Mouse (Mus musculus) adrenal gland, adult 2 months (tissue): ENCODE measurements around the gene Edil3. TPM values are rescaled to one million over a fixed set of nuclear protein-coding genes. Genes with fewer than 3 reads are reported as not detected.

Experiments
- DNase-seq: peaks from one replicate; pipeline ENCODE4 v3.0.0; 2021
- long read RNA-seq: library from polyadenylated mRNA; stranded (forward); transcript quantifications from one replicate; pipeline ENCODE4 v2.0.0, GENCODE M21; 2021
- polyA plus RNA-seq: library from polyadenylated mRNA; depleted of rRNA; stranded (reverse); fragments of >200 nt; gene quantifications from 2 replicates; pipeline ENCODE4 v1.2.3, GENCODE M21; 2012; rRNA removed
- total RNA-seq, 2 experiments: library from RNA; stranded (reverse); gene quantifications; 2 replicates each; pipeline ENCODE4 v1.2.3; 2021

The Edil3 gene
- total RNA-seq (1 to 10 TPM; 1.8 to 3.1 TPM), polyA plus RNA-seq (1.6 and 1.9 TPM in 2 replicates)
- long read RNA-seq, result 0 reads

DNA sequence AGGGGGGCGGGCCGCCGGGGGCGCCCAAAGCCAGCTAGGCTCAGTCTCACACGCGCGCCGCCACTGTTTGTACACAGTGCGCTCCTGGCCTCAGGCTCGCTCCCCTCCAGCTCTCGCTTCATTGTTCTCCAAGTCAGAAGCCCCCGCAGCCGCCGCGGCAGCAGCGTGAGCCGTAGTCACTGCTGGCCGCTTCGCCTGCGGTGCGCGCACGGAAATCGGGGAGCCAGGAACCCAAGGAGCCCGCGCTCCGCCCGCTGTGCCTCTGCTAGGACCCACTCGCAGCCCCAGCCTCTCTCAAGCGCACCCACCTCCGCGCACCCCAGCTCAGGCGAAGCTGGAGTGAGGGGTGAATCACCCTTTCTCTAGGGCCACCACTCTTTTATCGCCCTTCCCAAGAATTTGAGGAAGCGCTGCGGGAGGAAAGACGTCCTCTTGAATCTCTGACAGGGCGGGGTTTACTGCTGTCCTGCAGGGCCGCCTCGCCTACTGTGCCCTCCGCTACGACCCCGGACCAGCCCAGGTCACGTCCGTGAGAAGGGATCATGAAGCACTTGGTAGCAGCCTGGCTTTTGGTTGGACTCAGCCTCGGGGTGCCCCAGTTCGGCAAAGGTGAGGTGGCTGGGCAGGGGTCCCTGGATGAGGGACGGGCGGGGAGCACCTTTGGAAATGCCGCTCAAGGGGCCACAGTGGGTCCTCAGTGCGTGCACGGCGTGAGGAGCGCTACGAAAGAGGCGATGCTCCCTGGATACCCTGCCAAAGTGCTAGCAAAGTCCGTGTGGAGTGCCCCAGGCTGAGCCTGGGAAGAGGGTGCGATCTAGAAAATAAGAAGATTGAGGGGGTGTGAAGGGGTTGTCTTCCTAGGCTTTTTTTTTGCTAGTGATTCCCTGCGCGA is at the start of gene Edil3:
Gene Edil3 (plus strand): TSS at position 33 of the 892 bp plus-strand sequence.
- DNase-seq, result peak; percentile 26

DNA sequence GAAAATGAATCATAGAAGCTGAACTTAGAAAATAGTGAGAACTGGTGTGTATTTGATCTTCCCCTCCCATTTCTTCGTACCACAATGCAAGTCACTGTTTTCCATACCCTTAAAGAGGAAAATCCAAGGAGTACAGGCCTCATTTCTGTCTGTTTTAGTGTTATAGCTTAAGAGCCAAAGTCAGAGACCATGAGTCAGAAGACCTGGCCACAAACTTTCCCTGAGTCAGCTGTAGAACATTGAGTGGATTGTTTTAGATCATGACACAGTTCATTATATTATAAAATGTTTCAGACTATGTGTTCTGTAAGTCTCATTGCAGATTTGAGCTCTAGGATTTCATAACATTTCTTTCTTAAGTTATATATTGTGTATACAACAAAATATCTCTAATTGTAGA is 22.1 kb upstream of the Edil3 start:
- no peak for DNase-seq

DNA sequence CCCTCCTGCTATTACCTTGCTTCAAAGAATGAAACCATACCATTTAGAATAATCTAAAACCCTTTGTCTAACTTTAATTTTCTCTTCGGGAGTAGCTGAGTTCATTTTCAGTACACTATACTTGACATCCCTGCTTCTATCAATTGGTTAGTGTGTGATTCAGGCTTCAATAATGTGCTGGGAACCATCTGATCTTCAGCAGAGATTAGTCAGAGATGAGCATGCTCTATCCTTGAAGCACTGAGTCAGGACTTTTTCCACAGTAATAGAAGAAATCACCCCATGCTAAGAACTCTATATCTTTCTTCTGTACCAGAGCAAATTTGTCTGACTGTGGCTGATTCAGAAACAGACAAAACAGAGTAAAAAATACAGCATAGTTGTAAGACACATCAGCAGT is 20.3 kb upstream of the Edil3 start:
- DNase-seq, result no peak

DNA sequence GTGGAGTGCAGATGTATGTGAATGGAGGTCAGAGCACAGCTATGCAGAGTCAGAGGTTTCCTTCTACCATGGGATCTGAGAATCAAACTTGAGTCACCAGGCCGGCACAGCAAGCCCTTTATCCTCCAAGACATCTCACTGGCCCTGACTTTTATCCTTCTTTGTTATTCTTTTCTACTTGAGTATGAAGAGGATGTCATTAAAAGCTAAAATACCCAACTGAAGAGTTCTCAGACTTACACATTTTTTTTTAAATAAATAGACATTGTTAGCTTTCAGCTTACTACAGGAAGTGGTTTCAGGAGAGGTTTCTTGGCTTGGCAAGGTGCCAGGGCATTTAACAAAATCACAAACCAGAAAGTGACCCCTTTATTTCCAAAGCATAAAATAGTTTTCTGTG is 15.4 kb upstream of the Edil3 start:
- DNase-seq, result no peak

DNA sequence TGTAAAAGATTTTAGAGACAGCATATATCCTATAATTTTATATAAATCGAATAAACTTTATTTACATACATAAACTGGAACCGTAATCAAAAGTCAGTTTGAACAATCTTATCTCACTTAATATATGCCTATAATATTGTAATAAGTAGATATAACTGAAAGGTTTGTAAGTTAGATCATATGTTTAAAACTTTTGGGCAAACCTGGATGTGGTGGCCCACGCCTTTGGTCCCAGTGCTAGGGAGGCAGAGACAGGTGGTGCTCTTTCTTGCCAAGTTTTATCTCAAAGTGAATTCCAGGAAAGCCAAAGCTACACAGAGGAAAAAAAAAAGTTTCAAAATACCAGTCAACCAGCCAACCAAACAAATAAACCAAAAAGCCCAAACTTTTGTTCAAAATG is 15.0 kb upstream of the Edil3 start:
- DNase-seq, result no peak

DNA sequence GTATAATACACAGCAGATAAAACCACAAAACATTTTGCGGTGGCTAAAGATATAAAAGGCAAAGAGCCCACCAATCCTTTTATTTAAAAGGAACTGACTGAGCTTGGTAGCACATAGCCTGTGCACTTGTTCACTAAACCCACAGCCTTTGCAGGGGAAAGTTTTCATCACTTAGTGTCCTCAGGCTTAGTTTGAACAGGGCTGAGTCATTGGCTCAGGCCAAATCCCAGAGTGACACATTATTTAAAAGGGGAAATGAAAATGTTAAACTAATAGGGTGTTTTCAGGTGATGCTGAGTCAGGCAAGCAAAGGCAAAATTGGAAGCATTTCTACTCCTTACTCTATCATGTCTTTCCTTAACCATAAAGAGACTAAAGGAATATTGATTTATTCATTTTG is 11.2 kb upstream of the Edil3 start:
- no peak for DNase-seq

DNA sequence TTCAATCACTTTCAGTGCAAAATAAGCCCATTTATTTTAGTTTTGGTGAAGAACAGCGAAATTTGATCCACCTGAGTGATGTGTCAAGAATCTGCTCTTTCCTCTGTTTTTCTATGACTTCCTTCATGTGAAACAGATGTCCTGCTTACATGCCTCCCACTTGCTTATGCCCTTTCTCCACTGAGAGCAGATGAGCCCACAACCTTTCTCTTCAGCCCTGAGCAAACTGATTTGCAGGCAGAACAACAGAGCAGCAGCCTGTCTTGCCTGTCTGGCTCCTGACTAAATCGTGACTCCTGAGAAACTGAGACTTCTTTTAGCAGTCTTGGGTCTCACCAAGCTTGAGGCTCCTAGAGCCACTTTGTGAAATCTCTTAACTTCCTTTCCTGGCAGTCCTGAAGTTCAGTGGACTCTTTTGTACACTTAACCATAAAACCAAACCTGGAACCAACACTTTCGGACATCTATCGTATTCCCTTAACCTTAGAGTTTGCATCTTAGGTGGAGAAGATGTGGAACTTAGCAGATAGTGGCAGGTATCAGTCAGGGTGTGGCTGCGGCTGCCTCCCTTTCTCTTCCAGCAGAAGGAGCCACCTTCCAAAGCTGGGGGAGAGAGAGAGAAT is 475 bp upstream of the Edil3 start:
- no peak for DNase-seq

DNA sequence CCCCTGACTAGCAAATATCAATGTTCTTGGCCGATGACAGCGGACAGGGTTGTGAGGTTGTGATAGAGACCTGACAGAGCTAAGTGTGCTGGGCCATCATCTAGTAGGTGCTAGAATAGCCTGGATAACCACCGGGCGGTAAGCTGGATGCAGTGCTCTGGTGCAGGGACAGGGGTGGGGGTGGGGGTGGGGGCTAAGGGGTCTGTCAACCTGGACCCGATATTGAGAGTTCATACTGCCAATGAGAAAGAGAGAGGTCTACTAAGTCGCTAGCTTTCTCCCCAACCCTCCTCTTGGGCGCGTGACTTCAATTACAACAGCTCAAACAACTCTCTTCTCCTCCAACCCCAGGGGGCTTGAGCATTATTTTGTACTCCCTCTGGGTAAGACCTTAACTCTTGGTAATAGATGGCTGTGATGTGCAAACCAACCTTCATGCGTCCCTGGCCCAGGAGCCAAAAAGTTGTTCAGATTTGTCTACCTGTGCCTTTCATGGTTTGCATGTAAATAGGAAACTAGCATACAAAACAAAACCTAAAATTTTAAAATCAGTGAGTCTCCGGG is 1.1 kb downstream of the Edil3 start:
- DNase-seq, result no peak

DNA sequence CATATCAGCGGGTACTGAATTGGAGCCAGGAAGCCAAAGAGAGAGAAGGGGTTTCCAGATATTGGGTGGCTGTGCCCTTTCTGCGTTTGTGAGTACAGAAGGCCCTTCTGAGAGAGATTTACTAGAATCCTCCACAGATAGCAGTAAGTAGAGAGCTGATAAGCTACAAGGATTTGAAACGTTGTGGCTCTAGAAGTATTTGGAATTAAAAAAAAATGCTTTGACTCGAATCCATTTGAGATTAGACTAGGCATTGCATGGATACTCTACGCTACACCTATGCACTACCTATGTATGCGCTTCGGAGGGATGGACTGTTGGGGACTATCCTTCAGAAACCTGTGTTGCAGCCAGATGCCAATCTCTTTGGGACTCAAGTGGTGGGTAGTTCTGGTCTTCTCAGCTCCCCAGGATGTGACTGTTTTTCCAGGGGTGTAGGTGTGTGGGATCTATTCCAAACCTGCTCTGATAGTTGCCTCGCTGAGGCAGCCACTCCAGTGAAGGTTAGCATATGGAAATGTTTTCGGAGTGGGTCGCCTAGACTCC is 1.8 kb downstream of the Edil3 start:
- no peak for DNase-seq

DNA sequence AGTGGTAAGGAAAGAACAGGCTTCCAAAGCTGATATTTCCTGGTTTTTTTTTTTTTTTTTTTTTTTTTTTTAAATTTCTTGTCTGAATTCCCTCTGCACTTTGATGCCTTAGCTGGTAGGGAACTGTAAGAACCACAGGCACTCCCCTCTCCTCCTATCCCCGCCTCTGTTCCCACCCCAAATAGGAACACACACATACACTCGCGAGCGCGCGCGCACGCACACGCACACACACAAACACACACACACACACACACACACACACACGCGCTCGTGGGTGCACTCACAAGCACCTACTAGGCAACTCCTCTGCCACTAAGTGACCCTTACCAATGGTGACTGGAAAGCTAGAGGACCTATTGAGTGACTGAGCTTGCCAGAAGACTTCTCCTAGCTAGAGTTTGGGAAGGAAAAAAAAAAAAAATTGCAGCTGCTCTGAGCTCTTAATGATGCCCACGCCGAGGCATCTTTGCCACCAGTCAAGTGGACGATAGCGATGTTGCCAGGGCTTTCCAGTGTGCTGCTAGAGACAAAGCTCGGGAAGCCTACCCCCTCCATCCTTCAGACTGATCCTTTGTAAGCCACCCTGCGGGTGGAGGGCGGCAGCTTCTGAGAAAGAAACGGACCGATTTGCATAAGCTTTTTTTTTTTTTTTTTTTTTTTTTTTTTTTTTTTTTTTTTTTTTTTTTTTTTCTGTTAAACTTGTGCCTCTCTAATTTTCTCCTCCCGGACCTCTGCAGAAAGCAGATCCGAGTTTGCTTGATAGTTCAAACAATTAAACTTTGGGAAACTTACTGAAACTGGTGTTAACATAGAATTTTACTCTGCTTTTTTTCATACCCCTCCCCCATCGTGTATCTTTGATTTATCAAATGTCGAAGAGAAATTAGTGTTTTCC is 2.5 kb downstream of the Edil3 start:
- peak; percentile 13 for DNase-seq

DNA sequence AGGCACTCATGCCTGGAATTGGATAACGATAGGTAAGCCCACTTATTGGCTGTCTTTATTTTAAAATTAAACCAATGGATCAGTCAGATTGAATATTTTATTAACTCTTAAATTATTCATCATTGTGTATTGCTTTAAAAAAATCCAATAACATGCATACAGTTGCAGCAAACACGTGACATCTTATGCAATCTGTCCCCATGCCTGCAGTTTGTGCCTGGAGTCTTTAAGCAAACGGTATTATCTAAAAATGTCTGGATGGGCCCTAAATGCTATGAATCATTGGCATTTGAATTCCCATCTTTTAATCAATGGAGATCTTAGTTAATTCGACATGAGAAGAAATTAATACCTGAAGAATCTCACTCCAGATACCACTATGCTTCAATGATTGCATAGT is 3.2 kb downstream of the Edil3 start:
- DNase-seq, result no peak

DNA sequence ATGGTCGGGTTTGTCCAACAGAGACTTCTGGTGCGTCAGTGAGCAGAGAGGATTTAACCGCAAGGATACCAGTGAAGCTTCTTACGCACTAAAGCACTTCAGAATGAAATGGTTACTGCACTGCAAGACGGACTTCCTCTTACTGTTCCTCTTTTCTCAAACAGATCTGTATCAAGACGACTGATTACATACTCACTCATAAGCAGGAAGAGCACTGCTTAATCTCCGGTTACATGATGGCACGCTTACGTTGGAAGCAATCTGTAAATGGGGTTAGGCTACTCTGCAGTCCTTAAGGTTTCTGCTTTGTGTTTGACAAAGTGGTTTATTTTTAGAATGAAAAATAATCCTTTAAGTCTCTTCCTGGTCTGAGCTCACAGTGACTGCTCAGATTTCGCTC is 7.1 kb downstream of the Edil3 start:
- DNase-seq, result no peak

DNA sequence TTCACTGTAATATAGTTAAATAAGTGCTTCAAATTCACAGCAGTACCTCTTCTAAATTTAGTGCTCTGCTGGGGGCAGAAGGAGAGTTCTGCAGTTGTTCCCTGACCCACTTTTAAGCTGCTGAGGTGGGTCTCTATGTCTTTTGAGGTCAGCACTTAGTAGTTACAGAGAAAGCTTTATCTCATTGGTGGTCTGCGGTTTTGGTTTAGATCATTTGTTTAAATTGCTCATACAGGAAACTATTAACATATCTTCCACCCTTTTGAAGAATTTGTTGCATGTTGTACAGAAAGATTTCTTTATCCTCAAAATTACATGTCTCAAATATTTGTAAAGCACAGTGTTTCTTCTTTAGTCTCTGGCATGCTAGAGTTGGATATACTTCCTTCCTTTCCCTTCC is 12.5 kb downstream of the Edil3 start:
- no peak for DNase-seq

DNA sequence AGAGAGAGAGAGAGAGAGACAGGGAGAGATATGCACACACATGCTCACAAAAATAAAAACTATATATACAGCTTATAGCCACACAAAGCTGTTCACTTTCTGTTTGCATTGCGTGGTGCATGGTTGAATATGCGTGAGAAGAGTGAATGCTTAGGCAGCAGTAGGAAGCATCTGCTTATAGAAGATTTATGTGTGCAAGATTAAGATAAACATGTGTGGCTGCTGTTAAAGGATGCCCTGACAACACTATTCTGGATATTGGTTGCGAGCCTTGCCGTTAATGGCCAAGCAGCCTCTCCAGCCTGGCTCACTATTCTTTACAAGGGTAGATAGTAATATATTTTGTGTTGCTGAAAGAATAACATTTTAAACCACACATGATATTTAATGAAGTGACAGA is 28.5 kb downstream of the Edil3 start:
- DNase-seq, result no peak

DNA sequence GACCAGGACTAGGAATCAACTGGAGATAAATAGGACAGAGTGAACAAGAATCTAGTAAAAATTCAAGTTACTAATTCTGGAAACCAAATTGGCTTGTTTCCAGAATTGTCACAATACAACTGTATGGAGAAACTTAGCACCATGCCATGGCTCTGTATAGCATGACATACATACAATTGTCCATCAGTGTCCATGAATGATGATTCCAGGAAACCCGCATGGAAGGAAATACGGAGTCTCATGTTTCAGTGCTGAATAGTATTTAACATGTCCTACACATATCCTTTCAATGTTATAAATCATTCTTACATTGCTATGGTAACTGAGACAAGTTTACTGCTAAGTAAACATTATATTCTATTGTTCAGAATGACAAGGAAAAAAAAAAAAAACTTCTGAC is 58.7 kb downstream of the Edil3 start:
- DNase-seq, result no peak

DNA sequence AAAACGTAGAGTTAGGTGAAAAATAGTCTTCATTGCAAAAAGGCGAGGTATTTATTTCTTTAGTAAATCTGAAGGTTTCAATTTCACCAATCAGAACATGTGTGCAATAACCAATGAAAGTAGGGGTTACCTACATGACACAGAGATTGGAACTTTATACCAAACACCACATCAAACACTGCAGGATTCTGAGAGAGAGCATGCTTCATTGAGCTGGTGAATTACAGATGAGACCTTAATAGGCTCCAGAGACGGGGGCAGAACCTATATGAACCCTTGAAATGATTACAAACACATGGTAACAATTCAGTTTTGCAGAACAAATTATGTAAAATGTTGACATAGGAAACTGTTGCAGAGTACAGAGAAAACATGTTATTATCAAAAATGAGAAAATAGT is 69.5 kb downstream of the Edil3 start:
- DNase-seq, result no peak

DNA sequence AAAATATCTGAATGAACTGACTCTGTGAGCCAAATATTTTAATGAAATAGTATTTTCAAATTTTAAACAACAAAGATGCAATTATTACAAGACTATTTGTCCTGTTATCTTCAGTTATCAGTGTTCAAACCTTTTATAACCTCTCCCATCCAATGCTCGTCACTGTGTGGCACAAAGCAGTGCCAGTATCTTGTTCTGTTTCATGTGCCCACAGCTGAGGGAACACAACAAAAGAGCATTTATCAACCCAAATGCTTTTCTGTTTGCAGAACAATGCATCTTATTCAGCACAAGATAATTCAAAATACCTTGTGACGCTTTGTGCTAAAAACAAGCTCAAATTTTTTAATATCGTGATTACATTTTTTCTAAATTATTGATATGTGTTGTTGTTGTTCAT is 78.8 kb downstream of the Edil3 start:
- DNase-seq, result no peak

DNA sequence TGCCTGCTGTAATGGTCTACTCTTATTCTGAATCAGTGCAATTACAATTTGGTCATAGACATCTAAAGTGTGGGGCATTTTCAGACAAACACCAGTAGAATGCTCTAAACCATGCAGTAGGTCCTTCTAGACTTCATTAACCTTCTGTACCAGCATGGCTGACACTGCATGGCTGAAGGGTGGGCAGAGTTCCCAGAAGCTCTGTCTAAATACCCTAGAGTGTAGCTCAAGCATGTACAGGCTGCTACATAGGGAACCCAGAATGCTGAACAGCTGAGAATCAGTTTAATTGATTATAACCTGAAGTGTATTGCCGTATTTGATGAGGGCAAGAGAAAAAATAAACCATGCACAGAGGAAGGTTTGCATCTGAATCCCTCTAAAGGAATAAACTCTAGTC is 86.1 kb downstream of the Edil3 start:
- no peak for DNase-seq

DNA sequence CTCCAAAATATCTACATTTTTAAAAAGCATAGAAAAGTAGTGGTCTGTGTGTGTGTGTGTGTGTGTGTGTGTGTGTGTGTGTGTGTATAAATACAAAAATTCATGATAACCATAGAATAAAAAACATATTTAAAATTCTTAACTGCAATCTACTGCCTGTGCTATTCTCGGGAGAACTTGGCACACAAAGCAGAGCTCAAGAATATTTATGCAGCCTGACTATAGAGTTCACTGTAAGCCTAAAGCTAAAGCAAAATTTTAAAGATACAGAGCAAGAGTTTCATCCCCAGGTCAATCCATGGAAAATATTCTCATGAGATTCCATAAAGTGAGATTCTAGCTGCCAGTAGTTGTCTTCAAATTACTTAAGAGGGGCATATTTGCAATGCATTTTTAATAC is 86.9 kb downstream of the Edil3 start:
- no peak for DNase-seq

DNA sequence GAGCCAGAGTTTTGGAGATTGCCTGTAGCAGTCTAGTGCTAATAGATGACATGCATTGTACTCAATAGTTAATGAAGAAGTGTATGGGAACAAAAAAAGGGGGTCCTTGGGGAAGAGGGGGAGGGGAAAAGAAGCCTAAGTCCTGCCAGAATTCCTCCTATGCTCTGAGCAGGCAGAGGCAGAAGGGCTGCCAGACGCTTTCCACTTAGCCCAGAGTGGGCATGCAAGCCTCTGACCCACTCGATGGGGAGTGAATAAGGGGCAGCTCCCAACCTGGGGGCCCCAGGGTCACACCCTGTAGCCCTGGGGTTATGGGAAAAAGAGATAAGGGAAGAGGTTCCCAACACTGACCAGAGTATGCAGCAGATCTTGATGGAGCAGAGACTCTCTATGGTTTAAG is 95.2 kb downstream of the Edil3 start:
- DNase-seq, result no peak

DNA sequence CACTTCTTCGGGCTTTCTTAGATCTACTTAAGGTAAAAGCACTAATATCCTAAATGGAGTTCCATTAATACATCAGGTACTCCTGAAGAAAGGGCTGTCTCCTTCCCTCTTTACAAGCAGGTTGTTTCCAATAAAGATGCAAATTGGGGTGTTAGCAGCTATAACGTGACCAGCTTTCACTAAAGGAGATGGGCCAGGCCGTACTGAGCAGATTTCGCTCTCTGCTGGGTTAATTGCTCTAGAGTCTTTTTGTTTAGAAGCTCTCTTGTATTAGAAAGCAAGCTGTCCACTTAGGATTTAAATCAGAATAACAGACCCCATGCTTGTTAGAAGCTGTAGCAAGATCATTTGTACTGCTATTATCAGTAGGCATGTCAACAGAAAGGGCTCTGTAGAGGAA is 108.4 kb downstream of the Edil3 start:
- DNase-seq, result no peak

DNA sequence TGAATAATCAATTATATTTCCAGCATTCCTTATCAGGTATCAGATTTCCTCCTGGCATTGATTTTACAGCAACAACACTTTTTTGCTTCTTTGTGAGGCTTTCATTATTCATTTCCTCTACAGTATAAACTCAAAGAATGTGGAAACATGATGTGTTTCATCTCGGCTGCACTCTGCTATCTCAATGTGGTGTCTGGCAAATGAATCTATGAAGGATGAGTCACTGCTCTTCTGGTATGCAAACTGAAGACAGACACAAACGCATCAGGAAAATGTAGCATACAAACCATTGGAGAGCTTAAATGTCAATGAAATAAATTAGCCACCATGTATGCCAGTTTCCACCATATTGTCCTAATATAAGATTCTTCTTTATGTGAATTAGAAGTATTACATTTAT is 117.3 kb downstream of the Edil3 start:
- no peak for DNase-seq
